Mouse (Mus musculus) adrenal gland, postnatal 36 days (tissue): Measurements from ENCODE around the gene Rpl26. TPM values are rescaled to one million over a fixed set of nuclear protein-coding genes. Genes with fewer than 3 reads are reported as not detected.
A peak's percentile ranks its signal among the peaks of the same experiment; 100 is the strongest.
"Not testable (repeated sequence)": the region's sequence is repeated elsewhere in the genome, so short reads cannot be mapped to it uniquely, and the experiment has no call there.

Source experiments
- DNase-seq, 2 experiments: peaks; one replicate each; pipeline ENCODE4 v3.0.0; 2021; ENCODE audit warnings: mixed read lengths in 1 of 2
- total RNA-seq, 2 experiments: library from RNA; stranded (reverse); gene quantifications; 2 replicates each; pipeline ENCODE4 v1.2.3; 2021

The Rpl26 gene
- total RNA-seq, 2 experiments from 2014 or later, result 1,232 to 1,254 TPM

DNA sequence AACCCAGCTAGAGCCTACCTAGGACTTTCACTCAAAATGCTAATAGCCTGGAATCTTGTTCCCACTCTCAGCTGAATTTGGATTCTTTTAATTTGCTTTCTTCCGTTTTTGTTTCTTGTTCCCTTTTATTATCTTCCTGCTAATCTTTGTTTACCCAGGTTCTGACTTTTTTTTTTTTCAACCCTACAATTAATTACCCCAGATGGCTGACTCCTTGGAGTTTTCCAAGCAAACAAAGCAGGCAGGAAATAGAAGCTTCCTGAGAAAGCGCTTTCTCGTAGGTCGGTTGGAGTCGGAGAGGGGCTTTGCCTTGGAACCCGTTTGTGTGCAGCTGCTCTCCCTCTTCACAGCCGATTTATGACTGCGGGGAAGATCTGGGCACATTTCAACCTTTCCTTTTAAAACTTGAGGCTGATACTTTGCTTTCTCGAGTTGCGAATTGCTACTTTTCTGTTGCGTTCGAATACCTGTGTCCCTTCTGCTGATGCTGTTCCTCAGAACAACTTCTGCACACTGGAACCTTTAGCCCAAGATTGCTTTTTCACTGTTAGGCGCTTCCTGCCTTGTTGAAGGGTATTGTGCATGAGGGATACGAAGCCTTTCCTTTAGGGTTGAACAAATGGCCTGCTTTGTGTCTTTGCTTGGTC, 10.3 kb downstream of the Rpl26 start:
- DNase-seq, result no peak

DNA sequence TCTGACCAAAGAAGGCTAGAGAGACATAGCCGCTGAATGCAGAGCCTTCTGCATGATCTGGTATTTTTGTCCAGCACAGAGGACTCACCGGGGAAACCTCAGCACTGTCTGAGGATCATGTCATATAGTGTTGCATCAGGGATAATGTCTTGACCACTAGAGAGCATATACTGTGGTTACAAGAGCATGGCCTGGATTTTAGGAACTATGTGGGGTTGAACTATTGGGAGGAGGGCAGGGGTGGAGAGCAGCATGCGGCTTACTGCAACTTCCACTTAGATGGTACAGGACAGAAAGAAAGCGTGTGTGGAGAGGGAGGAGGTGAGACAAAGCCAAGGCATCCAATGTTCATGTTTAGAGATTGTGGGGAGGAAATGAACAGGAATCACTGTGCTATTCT, 13.2 kb downstream of the Rpl26 start:
- no peak for DNase-seq

DNA sequence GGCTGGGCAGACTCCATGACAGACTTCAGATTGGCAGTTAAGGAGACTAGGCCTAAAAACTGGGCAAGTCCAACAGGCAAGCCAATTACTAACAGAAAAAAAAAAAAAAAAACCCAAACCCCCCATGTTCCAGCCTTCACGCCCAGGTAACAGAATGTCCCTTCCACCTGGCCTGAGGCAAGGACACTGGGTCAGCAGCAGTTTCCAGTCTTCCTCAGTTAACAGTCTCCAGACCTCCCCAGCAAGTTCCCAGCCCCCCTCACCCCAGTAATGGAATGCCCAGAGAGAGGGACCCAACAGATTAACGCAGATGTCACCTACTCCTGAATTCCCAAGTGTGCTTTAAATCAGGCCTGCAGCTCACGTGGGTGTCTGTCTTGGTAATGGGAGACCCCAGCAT, 21.8 kb downstream of the Rpl26 start:
- DNase-seq, result no peak

DNA sequence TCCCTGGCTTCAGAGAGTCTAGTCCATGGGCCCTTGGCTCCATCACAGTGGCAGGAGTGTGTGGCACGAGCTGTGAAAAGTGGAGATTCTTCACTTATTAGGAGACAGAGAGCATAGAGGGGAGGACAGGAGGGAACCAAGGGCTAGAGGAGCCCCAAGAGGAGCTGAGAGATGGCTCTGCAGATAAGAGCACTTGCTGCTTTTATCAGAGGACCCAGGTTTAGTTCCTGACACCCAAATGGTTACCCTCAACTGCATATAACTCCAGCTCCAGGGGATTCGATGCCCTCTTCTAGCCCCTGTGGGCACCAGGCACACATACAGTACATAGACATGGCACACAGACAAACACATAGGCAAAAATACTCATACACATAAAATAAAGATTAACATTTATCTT, 23.4 kb downstream of the Rpl26 start:
- no peak for DNase-seq

DNA sequence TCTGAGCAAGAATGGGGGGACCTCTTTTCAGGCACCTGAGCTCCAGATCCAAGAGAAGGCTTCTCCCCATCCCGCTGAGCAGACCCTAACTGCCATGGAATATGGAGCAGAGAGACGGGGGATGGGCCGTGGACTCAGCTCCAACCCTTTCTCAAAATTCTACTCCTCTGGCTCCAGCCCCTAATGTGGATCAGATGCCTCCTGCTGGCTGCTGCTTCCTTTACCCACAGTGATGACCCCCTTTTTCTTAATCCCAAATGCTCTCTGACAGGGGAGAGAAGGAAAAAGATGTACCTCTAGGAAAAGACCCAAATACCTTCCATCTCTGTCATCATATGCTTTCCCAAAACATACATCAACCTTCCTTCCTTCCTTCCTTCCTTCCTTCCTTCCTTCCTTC, 25.6 kb downstream of the Rpl26 start, which contains the start of gene Odf4:
TSS of gene Odf4 (minus strand) at position 101 of the 400 bp plus-strand sequence.
- DNase-seq, result no peak

DNA sequence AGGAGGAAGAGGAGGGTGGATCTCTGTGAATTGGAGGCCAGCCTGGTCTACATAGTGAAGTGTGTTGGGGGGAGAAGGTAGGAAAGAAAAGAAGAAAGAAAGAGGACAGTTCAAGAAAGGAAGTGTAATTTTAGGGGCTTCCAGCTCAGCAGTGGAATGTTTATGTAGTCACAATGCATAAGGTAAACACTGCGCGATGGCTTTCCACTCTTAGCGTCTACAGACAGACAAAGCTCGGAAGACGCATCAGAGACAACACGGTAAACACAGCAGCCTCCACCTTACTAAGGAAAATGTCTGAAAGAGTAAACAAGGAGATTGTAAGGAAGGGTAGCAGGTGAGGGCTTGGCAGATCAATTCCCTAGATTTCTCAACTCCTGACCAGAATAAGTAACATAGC, 28.6 kb downstream of the Rpl26 start:
- no peak for DNase-seq

DNA sequence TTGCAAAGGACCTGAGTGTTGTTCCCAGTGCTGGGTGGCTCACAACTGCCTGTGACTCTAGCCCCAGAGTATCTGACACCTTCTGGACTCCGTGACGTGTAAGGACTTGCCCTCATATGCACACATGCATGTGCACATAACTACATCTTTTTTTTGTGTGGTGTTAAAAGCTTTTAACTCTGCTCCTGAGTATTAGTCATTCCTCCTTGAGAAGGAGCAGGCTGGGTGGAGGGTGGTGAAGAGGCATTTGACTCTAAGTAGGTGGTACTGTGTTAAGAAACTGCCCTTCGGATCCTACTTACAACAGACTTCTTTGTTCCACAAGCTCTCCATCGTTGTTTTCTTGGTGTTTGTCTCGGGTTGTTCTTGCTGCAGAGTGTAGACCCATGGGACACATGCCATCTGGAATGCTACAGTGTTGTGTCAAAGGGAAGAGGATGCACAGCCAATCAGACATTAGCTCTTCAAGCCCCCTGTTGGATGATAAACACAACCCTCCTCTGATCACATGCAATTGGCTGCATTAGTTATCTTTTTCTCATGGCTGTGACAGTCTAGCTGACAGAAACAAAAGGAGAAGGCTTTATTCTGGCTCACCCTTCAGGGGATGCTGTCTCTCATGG, 32.6 kb downstream of the Rpl26 start:
- no peak for DNase-seq

DNA sequence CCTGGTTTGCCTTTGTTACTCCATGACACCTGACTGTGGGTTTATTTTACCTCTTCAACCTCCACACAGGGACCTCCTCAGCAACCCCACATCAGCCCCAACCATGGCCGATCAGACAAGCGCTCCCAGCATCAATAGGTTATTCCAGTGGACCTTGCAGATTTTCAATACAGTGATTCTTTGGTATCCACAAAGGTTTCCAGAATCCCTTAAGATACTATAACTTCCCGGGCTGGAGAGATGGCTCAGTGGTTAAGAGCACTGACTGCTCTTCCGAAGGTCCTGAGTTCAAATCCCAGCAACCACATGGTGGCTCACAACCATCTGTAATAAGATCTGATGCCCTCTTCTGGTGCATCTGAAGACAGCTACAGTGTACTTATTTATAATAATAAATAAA, 35.6 kb downstream of the Rpl26 start:
- not testable (repeated sequence) for DNase-seq

DNA sequence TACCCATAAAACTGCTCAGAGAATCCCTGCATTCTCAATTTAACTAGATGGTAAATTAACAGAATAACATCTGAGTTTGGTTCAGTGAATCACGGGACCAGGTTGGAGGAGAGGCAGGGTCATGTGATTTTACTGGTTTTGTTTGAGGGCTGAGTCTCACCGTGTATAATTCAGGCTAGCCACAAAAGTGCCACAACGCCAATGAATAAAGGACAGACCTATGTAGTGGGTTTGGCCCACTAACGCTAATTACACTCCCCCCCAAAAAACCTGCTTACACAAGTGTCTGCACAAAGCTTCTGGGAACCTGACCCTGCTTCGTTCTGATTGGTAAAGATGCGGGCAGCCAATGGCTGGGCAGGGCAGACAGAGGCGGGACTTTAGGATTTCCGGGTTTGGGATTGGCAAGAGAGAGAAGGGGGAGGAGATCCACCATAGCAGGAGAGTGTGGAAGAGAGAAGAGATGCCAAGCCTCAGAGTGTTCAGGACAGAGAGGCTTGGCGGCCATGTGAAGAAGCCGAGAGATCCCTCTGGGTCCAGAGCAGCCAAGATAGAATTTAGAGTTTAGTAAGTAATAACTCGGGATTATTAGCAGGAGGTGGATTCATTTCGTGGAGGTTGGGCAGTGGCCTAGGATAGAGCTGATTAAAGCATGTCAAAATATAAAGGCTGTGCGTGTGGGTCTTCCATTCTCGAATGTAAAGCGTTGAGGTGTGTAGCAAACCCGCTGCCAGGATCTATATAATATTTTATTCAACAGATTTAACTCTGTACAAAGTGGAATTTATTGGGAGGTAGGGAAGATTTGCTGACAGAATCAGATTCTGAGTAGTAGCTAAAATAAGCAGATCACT, 38.3 kb downstream of the Rpl26 start:
- DNase-seq, result peak; percentile 89 to 90

DNA sequence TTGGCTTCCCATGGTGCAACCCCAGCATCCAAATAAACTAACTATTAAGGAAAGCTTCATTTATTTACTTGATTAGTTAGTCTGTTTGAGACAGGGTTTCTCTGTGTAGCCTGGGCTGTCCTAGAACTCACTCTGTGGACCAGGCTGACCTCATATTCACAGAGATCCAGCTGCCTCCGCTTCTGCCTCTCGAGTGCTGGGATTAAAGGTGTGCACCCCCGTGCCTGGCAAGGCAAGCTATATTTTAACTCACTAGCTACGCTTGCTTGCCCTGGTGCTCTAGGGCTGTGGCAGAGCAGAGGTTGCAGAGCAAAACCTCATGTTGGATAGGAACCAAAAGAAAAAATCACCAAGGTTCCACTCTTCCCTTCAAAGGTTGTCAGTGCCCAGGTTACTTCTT, 39.1 kb downstream of the Rpl26 start:
- no peak for DNase-seq

DNA sequence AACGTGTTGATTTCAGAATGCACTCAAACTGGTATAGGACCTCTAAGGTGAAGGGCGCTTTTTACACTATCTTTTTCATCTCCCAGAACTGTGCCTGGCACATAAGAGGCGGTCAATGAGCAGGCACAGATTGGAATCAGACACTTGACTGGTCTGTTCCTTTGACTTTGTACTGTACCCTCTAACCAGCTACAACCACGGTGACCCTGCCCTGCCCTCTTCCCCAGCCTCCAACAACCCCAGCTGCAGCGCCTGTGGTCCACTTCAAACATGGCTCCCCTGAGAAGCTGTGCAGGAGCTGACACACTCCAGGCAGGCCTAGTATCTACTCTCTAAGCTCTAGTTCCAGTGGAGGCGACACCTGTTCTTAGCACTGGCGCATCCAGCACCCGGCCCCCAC, 41.3 kb downstream of the Rpl26 start:
- DNase-seq, result no peak

DNA sequence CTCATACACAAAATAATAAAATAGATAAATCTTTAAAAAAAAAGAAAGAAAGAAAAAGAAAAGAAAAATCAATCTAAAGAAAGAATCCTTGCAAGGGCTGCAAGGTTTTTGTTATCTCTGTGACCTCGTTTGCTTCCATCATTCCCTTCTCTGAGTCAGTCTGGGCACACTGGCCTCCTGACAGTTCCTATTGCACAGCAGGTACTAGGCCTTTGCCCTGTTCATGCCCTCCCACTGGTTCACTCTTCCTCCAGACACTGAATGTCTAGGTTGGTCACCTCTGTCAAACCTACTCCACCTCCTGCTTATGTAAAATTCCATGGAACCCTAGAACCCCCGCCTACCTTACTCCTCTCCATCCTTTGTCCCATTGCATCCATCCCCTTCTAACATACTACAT, 43.9 kb downstream of the Rpl26 start:
- peak; percentile 41 to 42 for DNase-seq

DNA sequence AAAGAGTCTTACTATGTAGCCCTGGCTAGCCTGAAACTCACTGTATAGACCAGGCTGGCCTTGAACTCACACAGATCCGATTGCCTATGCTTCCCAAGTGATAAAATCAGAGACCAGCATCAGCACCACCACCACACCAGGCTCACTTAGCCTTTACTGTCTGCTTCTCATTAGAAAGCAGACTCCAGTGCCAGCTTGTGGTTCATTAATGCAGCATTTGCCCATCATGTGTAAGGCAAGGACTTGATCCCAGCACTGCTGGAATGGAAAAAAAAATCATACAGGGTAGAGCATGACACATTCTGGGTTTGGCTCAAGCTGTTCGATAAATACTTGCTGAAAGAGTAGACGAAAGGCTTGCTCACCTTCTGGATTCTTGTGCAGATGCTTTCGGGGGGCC, 44.6 kb downstream of the Rpl26 start:
- DNase-seq, result no peak

DNA sequence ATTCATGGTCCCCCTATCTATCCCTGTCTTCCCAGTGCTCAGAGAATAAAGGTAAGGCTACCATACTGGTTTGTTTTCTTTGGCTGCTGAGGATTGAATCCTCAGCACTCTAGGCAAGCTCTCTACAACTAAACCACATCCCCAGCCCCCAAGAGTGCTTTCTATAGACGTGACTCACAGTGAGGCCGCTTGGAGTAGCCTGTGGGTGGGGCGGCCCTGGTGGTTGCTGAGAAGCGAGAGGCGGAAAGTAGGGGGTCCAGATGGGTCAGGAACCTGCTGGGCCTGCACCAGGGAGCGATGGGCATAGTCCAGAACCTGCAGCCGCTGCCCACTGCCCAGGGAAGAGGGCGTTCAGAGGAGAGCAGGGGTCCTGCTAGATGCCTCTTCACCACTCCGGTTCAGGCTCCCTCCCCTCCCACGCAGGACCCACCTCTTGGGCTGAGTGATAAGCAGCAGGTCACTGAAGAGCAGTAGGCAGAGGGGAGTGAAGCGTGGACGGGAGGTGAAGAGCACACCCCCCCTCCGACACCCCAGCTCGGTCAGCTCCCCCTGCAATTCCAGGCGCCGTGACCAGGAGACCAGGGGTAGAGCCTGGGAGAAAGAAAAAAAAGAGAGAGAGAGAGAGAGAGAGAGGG, 45.5 kb downstream of the Rpl26 start:
- DNase-seq, result no peak

DNA sequence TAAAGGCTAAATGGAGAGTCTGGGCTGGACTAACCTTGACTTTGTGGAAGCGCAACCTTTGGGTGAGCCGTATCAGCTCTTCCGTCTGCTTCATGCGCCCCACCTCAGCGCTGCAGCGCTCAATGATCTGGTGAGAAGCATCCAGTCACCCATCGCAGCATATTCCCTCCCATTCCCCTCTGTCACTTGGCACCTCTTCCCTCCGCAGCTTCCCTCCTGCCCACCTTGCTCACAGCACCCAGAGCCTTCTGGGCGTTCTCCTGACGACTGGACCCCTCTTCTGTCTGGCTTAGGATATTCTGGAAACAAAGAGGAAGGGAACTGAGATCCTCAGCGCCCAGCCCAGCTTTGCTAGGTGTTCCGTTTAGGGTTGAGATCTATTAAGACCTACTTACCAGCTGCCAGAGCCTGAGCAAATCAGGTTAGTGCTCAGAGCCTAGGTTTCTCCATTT, 46.2 kb downstream of the Rpl26 start:
- DNase-seq, result no peak

DNA sequence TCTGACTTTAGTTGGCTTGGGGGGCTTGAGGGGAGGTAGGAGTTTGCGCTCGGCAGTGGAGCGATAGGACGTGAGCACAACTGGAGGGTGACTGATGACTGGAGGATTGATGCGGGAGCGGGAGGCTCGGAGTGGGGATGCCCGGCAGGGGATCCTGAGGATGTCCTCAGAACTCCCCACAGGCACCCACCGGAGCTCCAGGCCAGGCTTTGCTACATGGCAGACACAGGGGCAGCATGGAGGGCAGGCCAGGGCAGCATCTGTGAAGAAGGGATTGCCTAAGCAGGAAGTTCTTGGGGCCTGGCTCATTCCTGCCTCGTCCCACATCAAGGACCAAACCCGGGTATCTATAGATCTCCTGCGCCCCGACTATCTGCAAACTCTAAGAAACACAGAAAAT, 52.5 kb downstream of the Rpl26 start:
- DNase-seq, result no peak

DNA sequence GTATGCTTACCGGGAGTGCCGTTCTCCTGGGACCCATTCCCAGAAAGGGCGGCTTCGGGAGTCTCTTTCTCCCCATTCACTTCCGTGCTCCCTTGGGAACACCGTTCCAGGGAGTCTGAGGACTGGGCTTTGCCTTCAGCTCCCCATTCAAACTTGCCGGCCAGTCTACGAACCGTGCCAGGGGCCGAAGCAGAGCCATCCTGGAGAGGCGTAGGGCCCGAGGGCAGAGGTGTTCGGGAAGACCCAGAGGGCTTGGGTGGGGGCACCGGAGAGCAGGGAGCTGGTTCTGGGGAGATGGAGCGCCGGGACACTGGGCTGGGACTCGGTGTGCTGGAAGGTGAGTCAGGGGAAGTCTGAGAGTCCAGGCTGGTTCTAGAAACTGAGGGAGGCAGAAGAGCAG, 53.0 kb downstream of the Rpl26 start:
- DNase-seq, result no peak

DNA sequence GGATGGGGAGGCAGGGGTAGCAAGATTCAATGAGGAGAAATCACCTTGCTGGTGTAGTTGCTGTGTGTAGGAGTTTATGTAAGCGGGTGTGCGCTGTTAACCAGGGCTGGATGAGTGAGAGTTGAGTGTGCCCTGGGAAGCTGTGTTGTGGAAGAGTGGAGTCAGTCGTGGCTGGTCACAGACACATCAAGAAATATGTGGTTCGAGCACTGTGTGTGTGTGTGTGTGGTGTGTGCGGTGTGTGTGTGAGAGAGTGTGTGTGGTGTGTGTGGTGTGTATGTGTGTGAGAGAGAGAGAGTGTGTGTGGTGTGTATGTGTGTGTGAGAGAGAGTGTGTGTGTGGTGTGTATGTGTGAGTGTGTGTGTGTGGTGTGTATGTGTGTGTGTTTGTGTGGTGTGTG, 54.1 kb downstream of the Rpl26 start:
- DNase-seq, result no peak

DNA sequence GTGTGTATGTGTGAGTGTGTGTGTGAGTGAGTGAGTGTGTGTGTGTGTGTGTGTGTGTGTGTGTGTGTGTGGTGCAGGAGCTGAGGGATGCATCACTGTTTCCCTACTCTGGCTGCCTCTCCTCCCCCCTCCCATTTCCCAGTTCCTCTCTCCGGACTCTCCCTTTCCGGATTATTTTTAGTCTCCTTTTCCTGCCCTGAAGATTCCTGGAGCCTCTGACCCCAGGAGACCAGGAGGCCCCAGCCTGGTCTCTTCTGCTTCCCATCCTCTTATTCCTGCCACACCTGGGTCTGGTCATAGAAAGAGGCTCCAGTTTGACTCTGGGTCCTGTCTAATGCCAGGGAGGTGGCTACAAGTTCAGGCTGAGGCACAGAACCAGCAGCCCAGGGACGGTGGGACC, 54.7 kb downstream of the Rpl26 start:
- DNase-seq, result peak; percentile 17 to 53
